Mouse (Mus musculus): ENCODE data around the gene Dnajc25. TPM values are rescaled to one million over a fixed set of nuclear protein-coding genes. Genes with fewer than 3 reads are reported as not detected.

The Dnajc25 gene
- total and polyA plus RNA-seq, 2 experiments from 2014 or later: 5.7 to 8.5 TPM

DNA sequence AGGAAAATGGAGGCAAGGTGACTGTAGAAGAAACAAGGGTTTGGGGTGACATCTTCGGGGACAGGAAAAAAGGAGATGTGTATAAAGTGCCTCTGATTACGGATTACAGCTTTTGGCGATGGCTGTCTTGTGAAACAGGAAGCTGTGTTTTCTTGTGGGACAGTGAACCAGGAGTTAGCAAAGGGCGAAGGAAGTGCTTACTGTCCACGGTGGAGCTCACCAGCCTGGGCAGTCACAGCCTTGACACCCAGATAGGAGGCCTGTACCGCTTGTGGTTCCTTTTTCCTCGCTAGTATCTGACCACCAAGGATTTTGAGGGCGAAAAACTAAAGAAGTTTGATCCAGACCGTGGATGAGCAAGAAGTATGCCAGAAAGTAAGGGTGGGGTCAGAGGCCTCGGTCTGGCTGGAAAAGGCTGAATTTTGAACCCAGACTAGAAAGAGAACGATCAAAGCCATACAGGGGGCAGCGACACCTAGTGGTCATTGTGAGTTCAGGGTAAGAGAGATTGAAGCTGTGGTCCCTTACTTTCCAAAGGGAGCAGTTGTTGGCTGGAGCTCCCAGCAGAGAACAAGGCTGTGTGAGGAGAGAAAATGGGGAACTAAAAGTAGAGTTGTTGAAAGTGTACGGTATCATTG, 41.7 kb downstream of the Dnajc25 start:
- Histone ChIP-seq H3K27ac (ENCODE audit: low read depth, low read length) (no peak overlapping the region), H3K4me2 (ENCODE audit: low read depth) (peak overlapping the region; percentile 57), H3K9me3 (ENCODE audit: low read length) (no peaks in the 10 kb centered on the region), H3K27me3 (ENCODE audit: insufficient read depth, low read length) (no peaks in the 10 kb centered on the region), H3K4me3 (ENCODE audit: low read depth, low read length) (no peak overlapping the region), H3K9ac (no peak overlapping the region), H3K4me1 (ENCODE audit: insufficient read depth) (peaks cover 9% of the 10 kb centered on the region; the same call in 1 of the 2 replicates), H3K36me3 (ENCODE audit: insufficient read depth) (peaks cover 21% of the 10 kb centered on the region; the same call in 1 of the 2 replicates)
- ATAC-seq: no peak; the same call in 1 of the 2 replicates
- 49% methylated on average over 13 of the region's 13 CpGs for WGBS
- DNase-seq: peak; percentile 71
- peak; percentile 75 for TF ChIP-seq CTCF (IDR thresholded peaks at IDR 0.05; ENCODE audit: low read depth)

GRCm38 (mm10) chr4:59037525-59037924, 42.7 kb downstream of the Dnajc25 start:
- Histone ChIP-seq H3K4me3 (ENCODE audit: low read depth, low read length) (no peak overlapping the region), H3K36me3 (ENCODE audit: insufficient read depth) (peaks cover 21% of the 10 kb centered on the region; the same call in 1 of the 2 replicates), H3K4me1 (ENCODE audit: insufficient read depth) (peaks cover 9% of the 10 kb centered on the region; the same call in 1 of the 2 replicates), H3K27ac (ENCODE audit: low read depth, low read length) (no peak overlapping the region), H3K27me3 (ENCODE audit: insufficient read depth, low read length) (no peaks in the 10 kb centered on the region), H3K4me2 (ENCODE audit: low read depth) (no peak overlapping the region), H3K9me3 (ENCODE audit: low read length) (no peaks in the 10 kb centered on the region), H3K9ac (no peak overlapping the region)
- ATAC-seq (no peak), DNase-seq (no peak)
- TF ChIP-seq CTCF (IDR thresholded peaks at IDR 0.05; ENCODE audit: low read depth): no peak
- 86% methylated on average over 3 of the region's 3 CpGs for WGBS

- 92% methylated on average over 11 of the region's 11 CpGs for WGBS
These were observed 45.8 kb downstream of the Dnajc25 start for GRCm38 (mm10) chr4:59040397-59041287.

GRCm38 (mm10) chr4:59043074-59043473, 48.2 kb downstream of the Dnajc25 start:
- DNase-seq (no peak), ATAC-seq (no peak)
- peaks cover 21% of the 10 kb centered on the region; the same call in 1 of the 2 replicates for H3K36me3 ChIP-seq (ENCODE audit: insufficient read depth)
- H3K27me3 ChIP-seq (ENCODE audit: insufficient read depth, low read length): no peaks in the 10 kb centered on the region
- H3K9me3 ChIP-seq (ENCODE audit: low read length): no peaks in the 10 kb centered on the region
- no peak overlapping the region for H3K27ac ChIP-seq (ENCODE audit: low read depth, low read length)
- H3K4me3 ChIP-seq (ENCODE audit: low read depth, low read length): no peak overlapping the region
- H3K9ac ChIP-seq: no peak overlapping the region
- no peak overlapping the region for H3K4me2 ChIP-seq (ENCODE audit: low read depth)
- TF ChIP-seq CTCF (IDR thresholded peaks at IDR 0.05; ENCODE audit: low read depth): no peak
- no peaks in the 10 kb centered on the region for H3K4me1 ChIP-seq (ENCODE audit: insufficient read depth)
- 98% methylated on average over 5 of the region's 5 CpGs for WGBS

More at GRCm38 (mm10) chr4:59040397-59041287, 45.8 kb downstream of the Dnajc25 start:
- ATAC-seq (no peak), DNase-seq (no peak)
- Histone ChIP-seq H3K4me3 (ENCODE audit: low read depth, low read length) (no peak overlapping the region), H3K27ac (ENCODE audit: low read depth, low read length) (no peak overlapping the region), H3K4me1 (ENCODE audit: insufficient read depth) (peaks cover 9% of the 10 kb centered on the region; the same call in 1 of the 2 replicates), H3K9me3 (ENCODE audit: low read length) (no peaks in the 10 kb centered on the region), H3K4me2 (ENCODE audit: low read depth) (no peak overlapping the region), H3K9ac (no peak overlapping the region), H3K27me3 (ENCODE audit: insufficient read depth, low read length) (no peaks in the 10 kb centered on the region), H3K36me3 (ENCODE audit: insufficient read depth) (peaks cover 21% of the 10 kb centered on the region; the same call in 1 of the 2 replicates)
- no peak for TF ChIP-seq CTCF (IDR thresholded peaks at IDR 0.05; ENCODE audit: low read depth)

GRCm38 (mm10) chr4:59043891-59044290, 49.0 kb downstream of the Dnajc25 start:
- H3K9ac ChIP-seq: no peak overlapping the region
- ATAC-seq (no peak), DNase-seq (no peak)
- no peak for TF ChIP-seq CTCF (IDR thresholded peaks at IDR 0.05; ENCODE audit: low read depth)
- no peaks in the 10 kb centered on the region for H3K4me1 ChIP-seq (ENCODE audit: insufficient read depth)
- peaks cover 21% of the 10 kb centered on the region; the same call in 1 of the 2 replicates for H3K36me3 ChIP-seq (ENCODE audit: insufficient read depth)
- no peaks in the 10 kb centered on the region for H3K27me3 ChIP-seq (ENCODE audit: insufficient read depth, low read length)
- H3K27ac ChIP-seq (ENCODE audit: low read depth, low read length): no peak overlapping the region
- H3K4me2 ChIP-seq (ENCODE audit: low read depth): no peak overlapping the region
- WGBS: 92% methylated on average over 6 of the region's 6 CpGs
- no peak overlapping the region for H3K4me3 ChIP-seq (ENCODE audit: low read depth, low read length)
- H3K9me3 ChIP-seq (ENCODE audit: low read length): no peaks in the 10 kb centered on the region

GRCm38 (mm10) chr4:59047222-59047621, 52.4 kb downstream of the Dnajc25 start:
- no peak overlapping the region for H3K27ac ChIP-seq (ENCODE audit: low read depth, low read length)

DNA sequence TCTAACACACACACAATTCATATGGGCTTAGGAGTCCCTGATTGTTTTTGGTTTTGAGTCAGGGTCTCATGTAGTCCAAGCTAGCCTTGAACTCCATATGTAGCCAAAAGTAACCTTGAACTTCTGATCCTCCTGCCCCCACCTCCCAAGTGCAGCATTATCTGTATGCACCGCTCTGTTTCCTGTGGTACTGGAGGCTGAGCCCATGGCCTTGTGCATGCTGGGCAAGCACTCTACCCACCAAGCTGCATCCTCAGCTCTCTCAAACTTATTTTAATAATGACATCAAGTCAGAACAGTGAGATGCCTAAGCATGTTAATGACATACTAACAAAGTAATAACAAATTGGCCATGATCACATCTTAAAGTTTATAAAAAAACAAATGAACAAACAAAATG, 56.2 kb downstream of the Dnajc25 start:
- DNase-seq (no peak), ATAC-seq (no peak)
- no peak overlapping the region for H3K27ac ChIP-seq (ENCODE audit: low read depth, low read length)
- no peaks in the 10 kb centered on the region for H3K9me3 ChIP-seq (ENCODE audit: low read length)
- H3K36me3 ChIP-seq (ENCODE audit: insufficient read depth): no peaks in the 10 kb centered on the region
- H3K4me2 ChIP-seq (ENCODE audit: low read depth): no peak overlapping the region
- no peaks in the 10 kb centered on the region for H3K4me1 ChIP-seq (ENCODE audit: insufficient read depth)
- no peak overlapping the region for H3K9ac ChIP-seq
- 93% methylated on average over 1 of the region's 1 CpGs for WGBS
- H3K27me3 ChIP-seq (ENCODE audit: insufficient read depth, low read length): no peaks in the 10 kb centered on the region
- TF ChIP-seq CTCF (IDR thresholded peaks at IDR 0.05; ENCODE audit: low read depth): no peak
- H3K4me3 ChIP-seq (ENCODE audit: low read depth, low read length): no peak overlapping the region

More at GRCm38 (mm10) chr4:59047222-59047621, 52.4 kb downstream of the Dnajc25 start:
- ATAC-seq: no peak
- no peak overlapping the region for H3K9ac ChIP-seq
- no peaks in the 10 kb centered on the region for H3K36me3 ChIP-seq (ENCODE audit: insufficient read depth)
- no peaks in the 10 kb centered on the region for H3K9me3 ChIP-seq (ENCODE audit: low read length)
- DNase-seq: no peak
- TF ChIP-seq CTCF (IDR thresholded peaks at IDR 0.05; ENCODE audit: low read depth): no peak
- H3K4me3 ChIP-seq (ENCODE audit: low read depth, low read length): no peak overlapping the region
- 39% methylated on average over 3 of the region's 3 CpGs for WGBS
- no peak overlapping the region for H3K4me2 ChIP-seq (ENCODE audit: low read depth)
- H3K4me1 ChIP-seq (ENCODE audit: insufficient read depth): no peaks in the 10 kb centered on the region
- H3K27me3 ChIP-seq (ENCODE audit: insufficient read depth, low read length): no peaks in the 10 kb centered on the region
